Mouse (Mus musculus): Measurements from ENCODE around the gene Ccdc186.
"Not testable (repeated sequence)": the region's sequence is repeated elsewhere in the genome, so short reads cannot be mapped to it uniquely, and the experiment has no call there.

Ccdc186 gene

DNA sequence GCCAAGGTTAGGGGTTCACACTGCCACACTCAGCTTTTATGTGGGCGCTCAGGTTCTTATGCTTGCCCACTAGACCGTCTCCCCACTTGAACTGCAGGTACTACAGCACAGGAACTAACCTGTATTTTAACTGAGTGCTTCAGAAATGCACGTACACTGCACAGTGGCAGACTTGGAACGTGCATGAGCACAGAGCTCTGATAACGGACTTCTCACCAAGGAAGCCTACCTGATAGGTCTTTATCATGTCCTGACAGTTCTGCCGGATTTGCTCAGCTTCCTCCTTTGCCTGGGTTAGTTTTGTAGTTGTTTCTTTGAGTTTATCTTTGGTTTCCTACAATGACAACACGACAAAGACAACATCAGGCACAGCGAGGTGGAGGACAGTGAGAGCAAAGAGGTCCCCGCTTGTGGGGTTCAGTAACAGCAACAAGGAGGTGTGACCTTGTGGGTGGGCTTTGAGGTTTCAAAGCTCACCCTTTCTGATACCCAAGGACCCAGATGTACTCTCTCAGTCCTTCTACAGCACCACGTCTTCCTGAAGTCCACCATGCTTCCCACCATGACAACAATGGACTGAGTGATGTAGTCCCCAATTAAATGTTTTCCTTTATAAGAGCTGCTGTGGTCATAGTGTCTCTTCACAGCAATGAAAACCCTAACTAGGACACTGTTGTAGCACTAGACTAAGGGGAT lies 20.2 kb downstream of the Ccdc186 start:
- no peak for DNase-seq (ENCODE audit: low spot score)

DNA sequence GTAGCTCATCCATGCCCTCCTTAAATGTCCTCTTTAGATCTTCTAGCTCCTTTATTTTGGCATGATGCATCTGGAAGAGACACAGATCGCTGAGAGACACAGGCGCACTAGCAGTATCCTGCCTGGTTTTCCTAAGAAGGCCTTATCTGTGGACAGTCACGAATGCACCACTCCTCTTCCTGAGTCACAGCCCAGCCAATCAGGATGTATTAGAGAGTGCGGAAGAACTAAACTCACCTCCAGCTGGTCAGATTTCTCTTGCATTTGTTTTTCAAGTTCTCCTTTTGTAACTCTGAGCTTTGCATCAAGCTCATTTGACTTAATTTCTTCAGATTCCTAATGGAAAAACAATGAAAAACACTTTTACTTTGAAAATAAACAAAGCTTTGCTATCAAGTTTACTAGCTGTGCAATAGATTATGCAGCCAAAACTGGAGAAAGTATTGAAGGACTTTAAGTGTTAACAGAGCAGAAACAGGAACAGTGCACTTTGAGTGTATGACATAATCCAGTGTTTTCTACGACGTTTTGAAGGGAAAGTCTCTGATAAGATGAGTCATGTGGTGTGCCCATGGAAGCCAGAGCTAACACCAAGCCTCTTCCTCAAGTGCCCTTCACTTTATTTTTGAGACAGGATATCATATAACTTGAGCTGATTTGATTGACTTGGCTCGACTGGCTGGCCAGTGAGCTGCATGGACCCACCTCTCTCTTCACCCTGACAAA lies 20.9 kb downstream of the Ccdc186 start:
- no peak for DNase-seq (ENCODE audit: low spot score)

- no peak for DNase-seq (ENCODE audit: low spot score)
Observed at GRCm38 (mm10) chr19:56800226-56800625, 21.8 kb downstream of the Ccdc186 start.

GRCm38 (mm10) chr19:56797376-56797775 lies 24.6 kb downstream of the Ccdc186 start:
- DNase-seq (ENCODE audit: low spot score): no peak

- no peak for DNase-seq (ENCODE audit: low spot score)
Observed at GRCm38 (mm10) chr19:56788952-56789351, 33.0 kb downstream of the Ccdc186 start.

- no peak for DNase-seq (ENCODE audit: low spot score)
Observed at GRCm38 (mm10) chr19:56787911-56788310, 34.1 kb downstream of the Ccdc186 start.

- not testable (repeated sequence) for DNase-seq (ENCODE audit: low spot score)
Observed at GRCm38 (mm10) chr19:56778532-56778931, 43.5 kb downstream of the Ccdc186 start.

DNA sequence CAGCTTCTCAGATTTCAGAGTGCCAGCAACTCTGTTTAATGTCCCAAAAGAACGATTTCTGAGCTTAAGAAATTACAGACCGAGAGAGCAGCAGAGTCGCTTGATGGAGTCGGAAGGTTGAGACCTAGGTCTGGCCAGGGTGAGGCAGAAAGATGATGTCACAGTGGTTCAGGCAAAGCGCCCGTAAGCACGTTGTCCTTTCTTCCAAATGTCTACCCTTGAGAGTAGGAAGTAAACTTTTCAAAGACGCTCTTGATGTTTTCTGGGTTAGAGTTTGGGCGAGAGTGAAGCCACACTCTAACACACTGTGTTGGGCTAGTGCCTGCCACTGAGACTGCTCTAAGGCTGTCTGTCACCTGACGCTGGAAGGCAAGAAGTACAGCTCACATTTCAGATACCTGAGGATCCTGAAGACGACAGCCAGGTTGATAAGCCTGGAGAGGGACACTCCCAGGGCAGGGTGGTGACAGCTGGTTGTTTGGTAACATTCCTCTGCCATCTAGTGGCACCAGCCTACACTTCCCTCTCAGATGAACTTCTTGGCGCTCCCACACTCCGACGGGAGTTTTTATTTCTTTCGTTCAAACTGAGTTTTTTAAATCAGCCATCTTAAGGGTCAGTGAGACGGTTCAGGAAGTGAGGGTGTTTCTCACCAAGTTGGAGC lies 45.1 kb downstream of the Ccdc186 start:
- DNase-seq (ENCODE audit: low spot score): no peak

- no peak for DNase-seq (ENCODE audit: low spot score)
Observed at GRCm38 (mm10) chr19:56775893-56776718, 45.9 kb downstream of the Ccdc186 start.

DNA sequence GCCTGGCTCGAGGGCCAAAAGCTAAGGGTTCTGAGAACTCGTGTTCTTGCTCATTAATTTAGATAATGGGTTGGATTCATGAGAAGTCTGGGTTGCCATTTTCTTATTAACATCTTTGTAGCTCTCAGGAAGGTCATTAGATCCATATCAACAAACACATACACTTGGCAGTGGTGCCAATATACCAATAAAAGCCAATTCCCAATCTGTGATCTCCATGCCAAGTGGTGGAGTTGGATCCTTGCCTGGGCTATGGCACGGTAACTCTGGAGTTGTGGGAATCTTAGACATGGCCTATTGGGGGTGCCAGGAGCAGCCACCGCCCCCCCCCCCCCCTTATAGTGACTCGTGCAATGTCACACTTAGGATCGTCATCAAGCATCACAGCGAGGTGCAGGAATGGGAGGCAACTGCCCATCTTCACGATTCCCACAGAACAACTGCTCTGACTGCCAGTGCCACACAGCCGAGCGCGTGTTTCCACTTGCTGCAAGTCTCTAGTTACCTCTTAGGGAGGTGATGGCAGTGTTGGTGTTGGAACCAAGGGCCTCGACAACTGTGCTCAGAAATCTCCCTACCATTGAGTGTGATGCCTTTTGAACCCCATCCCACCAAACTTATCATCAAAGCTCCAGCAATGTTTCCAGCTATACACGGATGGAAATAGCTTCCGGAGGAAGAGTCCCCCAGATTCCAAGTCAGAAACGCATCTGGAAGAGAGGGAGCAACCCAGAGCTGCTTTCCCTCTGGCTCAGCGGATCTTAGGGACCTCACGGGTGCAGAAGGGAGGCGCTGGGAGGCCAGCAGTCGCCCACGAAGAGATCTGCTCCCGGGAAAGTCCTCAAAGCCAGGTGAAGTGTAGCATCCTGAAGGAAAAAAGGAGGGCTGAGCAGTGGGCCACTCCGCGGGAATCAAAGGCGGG lies 46.8 kb downstream of the Ccdc186 start:
- no peak for DNase-seq (ENCODE audit: low spot score)

DNA sequence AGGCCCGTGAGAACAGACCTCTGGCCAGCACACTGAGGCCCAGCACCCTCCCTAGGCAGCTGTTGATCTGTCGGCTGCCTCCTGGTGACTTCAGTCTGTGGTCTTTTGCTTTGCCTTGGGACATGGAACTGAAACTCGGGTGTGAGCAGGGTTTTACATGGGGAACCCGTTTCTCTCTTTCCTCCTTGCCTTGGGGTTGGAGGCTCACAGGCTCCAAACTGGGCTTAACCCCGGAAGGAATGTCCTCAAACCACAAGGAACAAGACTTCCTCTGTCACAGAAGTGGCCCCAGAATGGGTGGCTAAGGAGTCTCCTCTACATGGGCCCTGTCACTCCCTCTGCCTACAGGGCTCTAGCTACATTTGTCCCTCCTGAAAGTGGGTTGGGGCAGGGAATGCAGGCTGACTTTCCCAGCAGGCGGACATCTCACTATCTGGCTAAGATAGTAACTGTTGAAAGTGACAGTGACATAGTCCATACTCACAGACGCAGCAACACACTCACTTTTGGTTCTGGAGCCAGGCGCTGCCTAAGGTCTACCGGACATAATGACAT lies 47.5 kb downstream of the Ccdc186 start:
- DNase-seq (ENCODE audit: low spot score): no peak

GRCm38 (mm10) chr19:56773393-56773971 lies 48.5 kb downstream of the Ccdc186 start:
- DNase-seq (ENCODE audit: low spot score): no peak

GRCm38 (mm10) chr19:56772158-56772557 lies 49.8 kb downstream of the Ccdc186 start:
- DNase-seq (ENCODE audit: low spot score): no peak

- DNase-seq (ENCODE audit: low spot score): no peak
Observed at GRCm38 (mm10) chr19:56769024-56769423, 53.0 kb downstream of the Ccdc186 start.

DNA sequence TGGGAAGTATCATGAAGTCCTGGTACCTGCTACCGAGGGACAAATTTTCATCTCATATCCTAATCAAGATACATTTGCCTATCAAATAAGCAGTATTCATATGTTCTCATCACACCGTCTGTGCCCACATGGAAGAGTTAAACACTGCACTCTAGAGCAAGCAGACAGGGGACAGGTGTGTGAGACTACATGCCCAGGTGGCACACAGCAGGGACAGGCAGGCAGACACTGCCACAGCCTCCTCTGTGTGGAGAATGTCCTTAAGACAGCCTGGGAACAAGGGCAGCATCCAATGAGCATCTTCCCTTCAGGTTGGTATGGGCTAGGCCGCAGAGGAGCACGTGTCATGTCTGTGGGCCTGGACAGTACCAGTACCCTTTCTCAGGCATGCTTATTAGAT lies 59.3 kb downstream of the Ccdc186 start:
- DNase-seq (ENCODE audit: low spot score): no peak

DNA sequence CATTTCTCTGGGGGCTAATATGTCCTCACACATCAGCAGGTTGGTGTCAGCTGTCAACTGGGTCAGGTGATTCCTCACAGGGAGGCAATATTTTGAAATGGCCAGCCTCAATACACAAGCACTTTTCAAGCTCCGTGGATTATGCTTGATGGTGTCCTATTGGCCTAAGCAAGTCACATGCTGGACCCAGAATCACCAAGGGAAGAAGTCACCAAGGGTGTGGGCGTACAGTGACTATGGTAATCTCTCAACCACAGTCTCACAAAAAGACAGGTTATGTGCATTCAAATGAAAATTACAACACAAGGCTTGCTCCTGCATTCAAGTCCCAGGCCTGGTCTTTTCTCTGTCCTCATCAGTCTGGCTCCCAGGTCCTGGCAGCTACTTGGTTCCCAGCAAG lies 60.3 kb downstream of the Ccdc186 start:
- DNase-seq (ENCODE audit: low spot score): no peak

- no peak for DNase-seq (ENCODE audit: low spot score)
Observed at GRCm38 (mm10) chr19:56761096-56761495, 60.9 kb downstream of the Ccdc186 start.

- DNase-seq (ENCODE audit: low spot score): no peak
Observed at GRCm38 (mm10) chr19:56760306-56760940, 61.6 kb downstream of the Ccdc186 start.

DNA sequence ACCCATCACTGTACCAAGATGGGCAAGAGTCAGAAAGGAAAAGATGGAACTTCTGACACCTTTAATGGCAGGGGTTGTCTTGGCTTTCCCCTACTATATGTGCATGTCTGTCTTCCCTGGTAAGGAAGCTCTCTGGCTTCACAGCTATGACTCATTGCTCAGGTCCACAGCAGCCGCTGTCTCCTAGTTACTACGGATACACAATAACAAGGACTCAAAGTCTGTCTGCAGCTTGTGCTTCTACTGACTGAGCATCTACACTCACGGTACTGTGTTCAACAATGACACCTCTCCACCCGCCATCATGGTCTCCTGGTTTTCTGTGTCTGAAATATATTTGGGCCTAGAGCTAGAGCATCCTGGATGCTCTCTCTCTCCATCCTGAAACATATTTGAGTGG lies 62.2 kb downstream of the Ccdc186 start:
- no peak for DNase-seq (ENCODE audit: low spot score)

- DNase-seq (ENCODE audit: low spot score): no peak
Observed at GRCm38 (mm10) chr19:56758311-56758710, 63.7 kb downstream of the Ccdc186 start.
